Mouse (Mus musculus) B cell, adult 2 months (primary cell): ENCODE results near the gene Vmn2r39.
"Not testable (repeated sequence)": the region's sequence is repeated elsewhere in the genome, so short reads cannot be mapped to it uniquely, and the experiment has no call there.

Experiments used
- DNase-seq, 2 experiments: peaks; one replicate each; pipeline ENCODE4 v3.0.0; 2022

The Vmn2r39 gene

GRCm38 (mm10) chr7:9030698-9031097, at the start of gene Vmn2r39:
Gene Vmn2r39, minus strand, starts transcription at chr7:9030798.
- not testable (repeated sequence) for DNase-seq

GRCm38 (mm10) chr7:9065353-9065752, 34.8 kb upstream of the Vmn2r39 start:
- DNase-seq: not testable (repeated sequence)
